In the genomic region with DNA sequence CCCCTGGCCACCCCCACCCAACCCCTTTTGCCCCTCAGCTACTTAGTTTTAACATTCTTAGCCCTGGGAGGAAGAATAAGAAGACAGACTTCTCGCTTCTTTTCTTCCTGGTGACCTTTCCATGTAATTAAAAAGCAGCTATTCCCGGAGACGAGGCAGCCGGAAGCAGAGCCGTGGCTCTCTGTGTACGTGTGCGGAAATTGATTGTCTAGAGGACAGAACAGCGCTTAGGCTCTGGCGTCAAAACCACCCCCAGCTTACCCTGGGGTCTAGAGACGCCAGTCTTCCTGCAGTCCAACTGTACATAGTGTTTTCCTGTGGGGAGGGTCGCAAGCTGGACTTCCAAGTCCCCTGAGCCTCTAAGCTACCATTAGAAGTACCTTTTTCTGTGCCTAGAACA, we compare ENCODE assay signal across 11 mouse cellular contexts. TPM values are rescaled to one million over a fixed set of nuclear protein-coding genes. Genes with fewer than 3 reads are reported as not detected.
DNase-seq lines count a peak whose midpoint lies in the region; ATAC-seq lines count a peak whose summit lies in the region.
"Had no signal": no experiment of that assay in that cellular context is flagged by ENCODE, and none has a peak within 500 bp of the region (broad histone marks: within the 10 kb centered on the region; RNA-seq: fewer than 3 reads in every experiment).

No protein-coding gene starts in this region.

- ATAC-seq in liver, embryonic 11.5 days (replicated peaks; ENCODE audit: low FRiP score), result no peak
- ATAC-seq in embryonic facial prominence, embryonic 14.5 days (ENCODE audit: low read depth), result no peak
- no peak for ATAC-seq in hindbrain, embryonic 12.5 days (ENCODE audit: low FRiP score)
- no peak for ATAC-seq in limb, embryonic 15.5 days (ENCODE audit: insufficient number of reproducible peaks, low FRiP score, low TSS enrichment, low read depth)

- no peak for DNase-seq in liver, embryonic 11.5 days (ENCODE audit: low spot score)
- no peak for DNase-seq in liver
- DNase-seq in embryonic facial prominence, embryonic 14.5 days (ENCODE audit: low spot score), result no peak
- DNase-seq in layer of hippocampus, postnatal 36 days, result no peak
- DNase-seq in ovary, postnatal 14 days (ENCODE audit: low spot score), result no peak
- DNase-seq: cerebellum, adult 2 months; kidney, postnatal 4 days; liver, embryonic 13.5 days had no signal

- H3K27me3 ChIP-seq in liver, embryonic 11.5 days (replicated peaks; ENCODE audit: control insufficient read depth, insufficient read depth, low read length), result no peaks in the 10 kb centered on the region; the same call in 1 of the 2 replicates
- no peaks in the 10 kb centered on the region for H3K27me3 ChIP-seq in embryonic facial prominence, embryonic 14.5 days (replicated peaks; ENCODE audit: control insufficient read depth, insufficient read depth, low read length)
- H3K27me3 ChIP-seq in hindbrain, embryonic 12.5 days, result 0 out of 2 replicates have a peak, but pooled peaks cover 2% of the 10 kb centered on the region
- H3K27me3 ChIP-seq in limb, embryonic 15.5 days, result no peaks in the 10 kb centered on the region
- H3K27me3 ChIP-seq: liver, embryonic 13.5 days had no signal

- H3K27ac ChIP-seq in liver, embryonic 11.5 days (ENCODE audit: low read depth, low read length), result peak overlapping the region; percentile 55; the same call in 1 of the 2 replicates
- peak overlapping the region; percentile 92 for H3K27ac ChIP-seq in embryonic facial prominence, embryonic 14.5 days (replicated peaks; ENCODE audit: low read depth, low read length)
- H3K27ac ChIP-seq in hindbrain, embryonic 12.5 days, result peak overlapping the region; percentile 68
- peak overlapping the region; percentile 91 for H3K27ac ChIP-seq in limb, embryonic 15.5 days

- H3K4me1 ChIP-seq in liver, embryonic 11.5 days (replicated peaks; ENCODE audit: control insufficient read depth, insufficient read depth, low read length), result peaks cover 14% of the 10 kb centered on the region; the same call in 1 of the 2 replicates
- H3K4me1 ChIP-seq in embryonic facial prominence, embryonic 14.5 days (ENCODE audit: control insufficient read depth, insufficient read depth, low read length), result peaks cover 49% of the 10 kb centered on the region
- H3K4me1 ChIP-seq in hindbrain, embryonic 12.5 days, result peaks cover 53% of the 10 kb centered on the region
- H3K4me1 ChIP-seq in limb, embryonic 15.5 days, result peaks cover 74% of the 10 kb centered on the region

- no peaks in the 10 kb centered on the region for H3K36me3 ChIP-seq in liver, embryonic 11.5 days (ENCODE audit: control insufficient read depth, insufficient read depth, low read length)
- H3K36me3 ChIP-seq in embryonic facial prominence, embryonic 14.5 days (ENCODE audit: control insufficient read depth, insufficient read depth, low read length), result no peaks in the 10 kb centered on the region
- no peaks in the 10 kb centered on the region for H3K36me3 ChIP-seq in hindbrain, embryonic 12.5 days
- H3K36me3 ChIP-seq in limb, embryonic 15.5 days, result no peaks in the 10 kb centered on the region
- H3K36me3 ChIP-seq: liver, embryonic 13.5 days had no signal

- no peaks in the 10 kb centered on the region for H3K9me3 ChIP-seq in liver, embryonic 11.5 days (ENCODE audit: control insufficient read depth, low read length)
- no peaks in the 10 kb centered on the region for H3K9me3 ChIP-seq in embryonic facial prominence, embryonic 14.5 days (ENCODE audit: control insufficient read depth, low read length)
- H3K9me3 ChIP-seq in hindbrain, embryonic 12.5 days (replicated peaks), result no peaks in the 10 kb centered on the region
- no peaks in the 10 kb centered on the region for H3K9me3 ChIP-seq in limb, embryonic 15.5 days
- H3K9me3 ChIP-seq: liver, embryonic 13.5 days had no signal

- no peak overlapping the region for H3K4me2 ChIP-seq in liver, embryonic 11.5 days
- H3K4me2 ChIP-seq in embryonic facial prominence, embryonic 14.5 days (ENCODE audit: low read depth, low read length), result no peak overlapping the region
- H3K4me2 ChIP-seq in hindbrain, embryonic 12.5 days (replicated peaks), result no peak overlapping the region
- no peak overlapping the region for H3K4me2 ChIP-seq in limb, embryonic 15.5 days
- H3K4me2 ChIP-seq: liver, embryonic 13.5 days had no signal

- 56% methylated on average over 11 of the region's 11 CpGs for WGBS in liver, embryonic 11.5 days
- 31% methylated on average over 11 of the region's 11 CpGs for WGBS in embryonic facial prominence, embryonic 14.5 days
- 32% methylated on average over 11 of the region's 11 CpGs for WGBS in hindbrain, embryonic 12.5 days
- WGBS in limb, embryonic 15.5 days, result 37% methylated on average over 11 of the region's 11 CpGs

- no peak overlapping the region for H3K4me3 ChIP-seq in liver, embryonic 11.5 days (ENCODE audit: low read depth, low read length)
- H3K4me3 ChIP-seq in embryonic facial prominence, embryonic 14.5 days (ENCODE audit: low read depth, low read length), result no peak overlapping the region
- H3K4me3 ChIP-seq in hindbrain, embryonic 12.5 days, result no peak overlapping the region
- H3K4me3 ChIP-seq in limb, embryonic 15.5 days, result no peak overlapping the region
- H3K4me3 ChIP-seq: liver, embryonic 13.5 days had no signal

- H3K9ac ChIP-seq in liver, embryonic 11.5 days (ENCODE audit: low read depth, low read length), result no peak overlapping the region
- no peak overlapping the region for H3K9ac ChIP-seq in embryonic facial prominence, embryonic 14.5 days (ENCODE audit: low read depth, low read length)
- H3K9ac ChIP-seq in hindbrain, embryonic 12.5 days, result no peak overlapping the region
- no peak overlapping the region for H3K9ac ChIP-seq in limb, embryonic 15.5 days
- H3K9ac ChIP-seq: liver, embryonic 13.5 days had no signal

RNA-seq across cellular contexts. Expression of a gene that starts 41.9 kb away (rescaled TPM):
- 744 and 770 TPM in 2 replicates for polyA plus RNA-seq in liver, embryonic 11.5 days (2014; fragmentation: Nextera tagmentation; extraction: Ambion mirVana)
- 918 and 968 TPM in 2 replicates for polyA plus RNA-seq in embryonic facial prominence, embryonic 14.5 days (2014; fragmentation: Nextera tagmentation; extraction: Ambion mirVana)
- polyA plus RNA-seq in hindbrain, embryonic 12.5 days (2016; fragmentation: Nextera tagmentation; extraction: Ambion mirVana), result 140 and 145 TPM in 2 replicates
- polyA plus RNA-seq in limb, embryonic 15.5 days (2015; fragmentation: Nextera tagmentation; extraction: Ambion mirVana), result 599 and 855 TPM in 2 replicates
- total RNA-seq in layer of hippocampus, postnatal 36 days (2021), result 1 to 10 TPM; 3.5 to 5.5 TPM
- total RNA-seq: granulocyte monocyte progenitor cell, adult 5-6 weeks had no signal
